Mouse (Mus musculus) thymus, postnatal 25 days (tissue): ENCODE results near the gene Myt1l.

Experiments used
- DNase-seq: peaks from one replicate; pipeline ENCODE4 v3.0.0; 2022

The Myt1l gene

DNA sequence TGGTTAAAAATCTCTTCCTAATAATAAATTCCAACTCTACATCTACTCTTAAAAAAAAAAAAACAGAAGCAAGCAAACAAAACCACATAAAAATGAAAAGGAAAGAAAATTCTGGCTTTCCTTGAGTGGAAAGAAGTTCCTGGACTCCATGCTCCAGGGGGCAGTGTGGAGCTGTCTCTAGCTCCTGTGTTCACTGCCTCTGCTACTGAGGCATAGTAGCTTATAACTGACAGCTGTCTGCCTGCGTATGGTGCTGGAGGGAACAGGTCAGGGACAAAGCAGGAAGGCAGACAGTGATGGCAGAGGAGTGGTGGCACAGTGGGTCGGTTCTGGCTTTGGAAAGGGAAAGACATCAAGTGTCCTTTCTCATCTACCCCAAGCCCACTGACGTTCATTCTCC is 398.7 kb downstream of the Myt1l start:
- no peak for DNase-seq

- DNase-seq, result no peak
Observed at GRCm38 (mm10) chr12:29930591-29930990, 402.4 kb downstream of the Myt1l start.

- DNase-seq, result no peak
Observed at GRCm38 (mm10) chr12:29932951-29933350, 404.8 kb downstream of the Myt1l start.

DNA sequence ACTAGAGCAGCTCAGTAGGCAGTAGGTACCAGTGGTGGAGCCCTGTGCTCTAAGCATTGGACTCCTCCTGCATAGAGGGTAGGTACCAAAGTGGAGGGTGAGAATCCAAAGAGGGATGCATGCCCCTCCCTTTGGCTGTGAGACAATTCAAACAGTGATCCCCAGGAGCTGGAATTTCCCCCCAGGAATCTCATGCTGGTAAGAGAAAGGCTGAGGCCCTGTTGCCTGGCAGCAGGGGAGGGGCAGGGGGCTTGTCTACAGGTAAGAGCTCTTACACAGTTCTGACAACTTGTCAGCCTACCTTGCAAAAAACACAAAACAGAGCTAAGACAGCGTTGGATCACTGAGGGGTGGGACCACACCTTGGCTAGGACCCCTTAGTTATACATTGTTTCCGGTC is 405.3 kb downstream of the Myt1l start:
- no peak for DNase-seq

GRCm38 (mm10) chr12:29934120-29934581 is 406.0 kb downstream of the Myt1l start:
- no peak for DNase-seq

GRCm38 (mm10) chr12:29937308-29937707 is 409.1 kb downstream of the Myt1l start, which contains the start of gene Pxdn:
TSS of gene Pxdn (plus strand) at chr12:29937608.
- no peak for DNase-seq

- DNase-seq, result no peak
Observed at GRCm38 (mm10) chr12:29937851-29938375, 409.7 kb downstream of the Myt1l start.

- no peak for DNase-seq
Observed at GRCm38 (mm10) chr12:29938376-29939041, 410.3 kb downstream of the Myt1l start.

DNA sequence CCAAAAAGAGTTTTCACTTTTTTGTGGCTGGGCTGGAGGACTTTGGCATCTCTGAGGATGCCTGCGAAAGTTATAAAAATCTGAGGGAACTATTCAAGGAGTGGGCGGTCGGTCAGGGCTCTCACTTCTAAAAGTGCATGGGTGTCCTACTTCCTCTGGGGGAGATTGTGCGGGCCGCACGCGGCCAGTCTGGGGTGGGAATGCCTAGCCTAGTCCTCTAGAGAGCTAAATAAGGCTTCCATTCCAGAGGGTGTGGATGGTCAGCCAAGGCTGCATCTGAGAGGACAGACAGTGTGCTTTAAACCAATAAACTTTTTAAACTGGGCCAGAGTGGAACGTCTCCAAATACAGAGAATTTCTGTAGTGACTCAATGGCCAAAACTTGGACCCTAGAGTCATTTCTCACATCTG is 411.1 kb downstream of the Myt1l start:
- no peak for DNase-seq

GRCm38 (mm10) chr12:29942435-29942834 is 414.3 kb downstream of the Myt1l start:
- DNase-seq, result no peak

DNA sequence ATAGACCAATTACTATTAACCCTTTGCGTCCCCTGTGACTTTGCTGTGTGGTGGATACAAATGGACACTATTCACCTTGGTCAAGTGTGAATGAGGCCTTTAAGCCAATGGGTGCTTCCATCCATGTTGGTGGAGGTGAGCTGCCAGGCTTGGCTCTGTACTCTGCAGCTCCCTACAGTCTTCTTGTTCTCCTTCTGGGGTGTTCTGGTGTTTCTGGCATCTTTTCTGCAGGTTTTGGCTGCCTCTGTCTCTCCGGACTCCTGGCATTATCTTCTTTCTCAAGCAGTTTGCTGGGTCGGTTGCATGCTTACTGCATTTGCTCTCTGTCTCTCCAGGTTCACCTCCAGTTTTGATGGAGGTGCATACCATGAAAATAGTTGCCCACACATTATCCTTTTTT is 416.5 kb downstream of the Myt1l start:
- DNase-seq, result no peak

DNA sequence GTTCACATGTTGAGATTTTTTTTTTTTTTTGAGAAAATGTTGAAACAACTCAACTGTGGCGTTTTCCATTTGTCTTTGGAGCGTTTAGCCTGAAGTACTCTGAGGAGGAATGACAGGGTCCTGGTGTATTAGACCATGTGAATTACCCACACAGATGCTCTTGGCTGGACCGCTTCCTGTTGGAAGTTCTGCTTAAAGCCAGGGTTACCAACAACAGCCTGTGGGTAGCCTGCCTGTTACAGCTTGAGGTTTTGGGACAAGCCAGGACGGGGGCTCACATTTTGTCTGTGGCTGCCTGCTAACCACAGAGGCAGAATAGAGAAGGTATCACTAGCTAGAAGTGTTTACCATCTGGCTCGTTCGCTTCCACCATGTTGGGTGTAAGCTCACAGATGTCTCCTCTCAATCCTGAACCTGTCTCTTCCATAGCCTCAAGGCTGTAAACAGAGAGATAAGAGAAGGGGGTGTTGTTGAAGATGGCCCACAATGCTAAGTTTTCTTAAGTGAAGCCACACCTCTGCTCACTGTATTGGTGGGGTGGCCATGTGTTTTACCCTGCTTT is 417.1 kb downstream of the Myt1l start:
- DNase-seq, result no peak

DNA sequence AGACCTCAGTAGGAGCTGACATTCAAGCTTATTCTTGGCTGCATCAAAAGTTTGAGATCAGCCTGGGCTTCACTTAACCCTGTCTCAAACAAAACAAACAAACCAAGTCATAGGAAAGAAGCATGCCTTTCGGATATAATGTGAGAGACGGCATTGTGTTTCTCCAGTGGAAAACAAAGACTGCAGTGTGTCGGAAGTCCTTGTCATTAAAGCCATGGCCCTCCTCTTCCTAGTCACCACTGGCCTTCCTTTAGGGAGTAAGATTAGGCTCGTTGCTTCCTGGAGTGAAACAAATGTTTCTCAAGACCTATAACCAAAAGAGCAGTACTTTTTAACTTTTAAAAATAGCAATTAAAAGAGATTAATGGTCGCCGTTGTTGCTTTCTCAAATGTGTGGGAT is 422.9 kb downstream of the Myt1l start:
- no peak for DNase-seq

DNA sequence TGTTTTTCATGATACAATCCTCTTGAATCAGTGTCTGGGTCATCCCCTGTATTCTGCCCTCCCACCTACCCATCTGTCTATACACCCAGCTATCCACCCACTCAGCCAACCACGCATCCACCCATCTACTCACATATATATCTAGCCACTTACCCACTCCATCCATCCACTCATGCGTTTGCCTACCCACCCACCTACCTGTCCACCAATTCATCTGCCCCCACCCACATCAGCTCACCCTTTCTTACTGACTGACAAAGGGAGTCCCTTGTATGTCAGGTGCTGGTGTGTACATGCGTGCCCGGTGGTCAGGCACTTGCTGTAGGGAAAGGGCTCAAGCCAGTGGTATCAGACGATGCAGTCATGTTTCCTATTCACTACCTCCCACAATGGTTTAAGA is 423.3 kb downstream of the Myt1l start:
- no peak for DNase-seq

- DNase-seq, result no peak
Observed at GRCm38 (mm10) chr12:29952102-29952501, 423.9 kb downstream of the Myt1l start.

DNA sequence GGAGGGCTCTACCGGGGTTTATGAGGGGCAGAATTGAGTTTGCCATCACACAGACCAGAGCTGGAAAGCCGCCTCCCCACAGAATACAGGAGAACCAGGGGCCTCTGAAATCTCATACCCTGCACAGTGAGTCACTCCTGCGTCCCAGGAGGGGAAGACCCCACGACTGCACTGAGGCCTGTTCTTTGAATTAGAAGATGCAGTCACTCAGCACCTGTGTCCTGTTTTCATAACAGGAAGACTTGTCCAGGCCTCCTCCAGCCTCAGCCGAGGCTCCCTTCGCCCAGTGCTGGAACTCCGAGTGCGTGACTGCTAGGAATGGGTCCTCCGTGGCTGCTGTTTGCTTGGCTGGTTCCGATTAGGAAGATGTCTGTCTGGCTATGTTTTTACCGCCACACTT is 425.8 kb downstream of the Myt1l start:
- DNase-seq, result no peak

DNA sequence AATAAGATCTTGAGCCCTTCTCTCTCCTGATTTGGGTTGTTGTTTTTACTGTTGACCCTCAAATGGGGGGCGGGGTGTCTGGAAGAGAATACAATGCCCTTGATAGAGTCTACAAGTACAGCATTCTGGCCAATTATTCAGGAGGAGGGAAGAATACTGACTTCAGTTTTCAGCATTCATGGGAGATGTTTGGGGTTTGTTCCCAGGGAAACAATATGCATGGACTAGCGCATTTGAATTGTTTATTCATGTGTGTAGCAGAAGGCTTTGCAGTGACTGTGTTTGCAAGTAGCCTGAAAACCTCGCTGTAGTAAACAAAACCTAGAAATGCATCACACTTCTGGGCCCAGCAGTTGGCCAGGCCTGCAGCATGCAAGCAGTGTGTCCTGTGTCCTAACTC is 426.3 kb downstream of the Myt1l start:
- DNase-seq, result no peak

- no peak for DNase-seq
Observed at GRCm38 (mm10) chr12:29956969-29957368, 428.8 kb downstream of the Myt1l start.

- DNase-seq, result no peak
Observed at GRCm38 (mm10) chr12:29958637-29959036, 430.5 kb downstream of the Myt1l start.

GRCm38 (mm10) chr12:29961041-29961440 is 432.9 kb downstream of the Myt1l start:
- no peak for DNase-seq

- no peak for DNase-seq
Observed at GRCm38 (mm10) chr12:29965016-29965415, 436.8 kb downstream of the Myt1l start.

DNA sequence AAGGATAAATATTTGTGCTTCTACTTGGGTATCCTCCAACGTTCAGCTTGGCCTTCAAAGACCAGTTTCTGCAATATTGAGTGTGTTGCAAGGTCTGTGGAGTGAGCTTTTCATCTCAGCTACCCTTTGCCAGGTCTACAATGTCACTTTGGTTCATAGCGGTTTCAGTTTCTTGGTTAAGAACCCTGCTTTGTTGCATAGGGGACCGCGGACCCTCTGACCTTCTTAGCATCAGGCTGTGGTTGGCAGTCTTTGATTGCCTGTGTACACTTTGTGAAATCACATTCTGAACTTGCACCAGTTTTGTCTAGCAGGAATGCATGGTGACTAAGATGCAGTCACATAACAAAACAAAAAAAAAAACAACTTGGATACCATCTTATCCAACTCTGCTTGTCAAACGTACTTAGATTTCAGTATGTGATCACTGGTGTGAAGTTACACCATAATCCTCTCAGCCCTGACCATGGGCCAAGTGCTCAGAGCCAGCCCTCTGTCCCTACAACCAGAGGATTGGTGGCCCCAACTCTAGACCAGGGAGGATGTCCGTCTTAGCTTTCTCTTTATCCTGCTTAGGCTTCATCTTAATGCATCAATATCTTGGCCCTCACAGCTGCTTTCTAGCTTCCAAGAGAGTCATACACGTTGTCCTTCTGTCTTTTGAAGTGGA is 443.7 kb downstream of the Myt1l start:
- DNase-seq, result no peak

- DNase-seq, result no peak
Observed at GRCm38 (mm10) chr12:29972533-29972932, 444.3 kb downstream of the Myt1l start.
